Mouse (Mus musculus) kidney, embryonic 15.5 days (tissue): ENCODE measurements around the gene Ctnnbl1. TPM values are rescaled to one million over a fixed set of nuclear protein-coding genes. Genes with fewer than 3 reads are reported as not detected.

ENCODE experiments used
- ATAC-seq: fragments of 200-750 bp; cut with Nextera tagmentation; replicated peaks from 2 replicates; pipeline ENCODE4 v1.8.0; 2017; ENCODE audit warnings: moderate TSS enrichment; ENCODE audit not compliant: low FRiP score
- H3K27ac ChIP-seq: fragments of 300-500 bp; sonication (generic); 2 replicates; pipeline ENCODE4 v1.5.1; 2015; ENCODE audit warnings: mild to moderate bottlenecking, inconsistent platforms
- H3K27me3 ChIP-seq: fragments of 300-500 bp; sonication (generic); 2 replicates; pipeline ENCODE4 v1.6.1; 2015; ENCODE audit warnings: inconsistent platforms
- H3K36me3 ChIP-seq: fragments of 300-500 bp; sonication (generic); 2 replicates; pipeline ENCODE4 v1.6.1; 2015; ENCODE audit warnings: inconsistent platforms
- H3K4me1 ChIP-seq: fragments of 300-500 bp; sonication (generic); 2 replicates; pipeline ENCODE4 v1.6.1; 2015; ENCODE audit warnings: inconsistent platforms
- H3K4me2 ChIP-seq: fragments of 300-500 bp; sonication (generic); 2 replicates; pipeline ENCODE4 v1.6.1; 2015; ENCODE audit warnings: moderate library complexity, mild to moderate bottlenecking, inconsistent platforms
- H3K4me3 ChIP-seq: fragments of 300-500 bp; sonication (generic); replicated peaks from 2 replicates; pipeline ENCODE4 v1.5.1; 2015; ENCODE audit warnings: mild to moderate bottlenecking, inconsistent platforms
- H3K9ac ChIP-seq: fragments of 300-500 bp; sonication (generic); 2 replicates; pipeline ENCODE4 v1.6.1; 2015; ENCODE audit warnings: mild to moderate bottlenecking, inconsistent platforms
- H3K9me3 ChIP-seq: fragments of 300-500 bp; sonication (generic); replicated peaks from 2 replicates; pipeline ENCODE4 v1.6.1; 2016; ENCODE audit warnings: inconsistent platforms
- WGBS: fragments of 180-500 bp; shearing (Covaris S2); methylation state at CpG from one replicate; pipeline ENCODE4 v1.1.7; 2015; ENCODE audit warnings: mixed read lengths; 5-methylcytosine and 5-hydroxymethylcytosine counted together
- polyA plus RNA-seq: library from polyadenylated mRNA; unstranded; fragments of >200 nt; fragmentation: Nextera tagmentation; extraction: Ambion mirVana; gene quantifications from 2 replicates; pipeline ENCODE4 v1.2.1, GENCODE M21; 2015

Gene Ctnnbl1
- polyA plus RNA-seq, 1 experiment from 2014 or later, result 75.3 TPM

DNA sequence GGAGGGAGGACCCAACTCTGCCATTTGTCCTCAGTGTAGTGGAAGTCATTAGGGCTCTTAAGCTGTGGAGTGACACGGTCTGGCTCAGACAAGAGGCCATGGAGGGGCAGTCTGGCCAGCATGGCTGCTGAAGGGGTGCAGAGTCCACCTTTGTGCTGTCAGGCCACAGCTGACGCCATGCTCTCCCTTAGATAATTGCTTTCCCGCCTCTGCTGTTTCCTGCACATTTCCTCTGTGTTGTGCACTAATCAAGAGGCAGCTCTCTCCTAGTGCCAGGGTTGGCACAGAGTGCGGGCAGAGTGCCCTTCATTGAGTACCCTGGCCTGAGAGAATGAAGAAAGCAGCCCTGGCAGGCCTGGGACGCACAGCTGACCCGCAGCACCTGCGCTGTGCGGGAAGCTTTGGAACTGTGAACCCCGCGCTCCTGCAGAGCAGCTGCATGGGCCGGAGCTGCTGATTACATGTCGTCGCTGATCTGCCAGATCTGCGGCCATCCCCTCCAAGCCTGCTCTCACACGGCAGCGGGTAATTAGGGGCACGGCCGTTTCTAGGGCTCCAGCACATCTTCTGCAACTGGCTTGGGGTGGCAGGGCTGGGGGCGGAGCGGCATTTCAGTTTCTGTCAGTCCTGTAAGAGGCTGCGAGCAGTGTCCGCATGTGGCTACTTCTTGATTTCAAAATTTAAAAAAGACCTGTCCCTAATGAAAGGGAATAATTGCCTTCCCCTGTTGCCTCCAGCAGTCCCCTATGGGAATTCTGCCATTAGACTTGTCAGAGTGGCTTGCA is 14.6 kb downstream of the Ctnnbl1 start:
- ATAC-seq, result peak; percentile 36; the same call in 1 of the 2 replicates
- H3K4me3 ChIP-seq, result no peak overlapping the region
- no peaks in the 10 kb centered on the region for H3K9me3 ChIP-seq
- H3K4me1 ChIP-seq, result peaks cover 34% of the 10 kb centered on the region
- no peak overlapping the region for H3K9ac ChIP-seq
- H3K27me3 ChIP-seq, result no peaks in the 10 kb centered on the region
- 50% methylated on average over 22 of the region's 22 CpGs for WGBS
- H3K36me3 ChIP-seq, result no peaks in the 10 kb centered on the region
- H3K4me2 ChIP-seq, result no peak overlapping the region
- H3K27ac ChIP-seq, result no peak overlapping the region

DNA sequence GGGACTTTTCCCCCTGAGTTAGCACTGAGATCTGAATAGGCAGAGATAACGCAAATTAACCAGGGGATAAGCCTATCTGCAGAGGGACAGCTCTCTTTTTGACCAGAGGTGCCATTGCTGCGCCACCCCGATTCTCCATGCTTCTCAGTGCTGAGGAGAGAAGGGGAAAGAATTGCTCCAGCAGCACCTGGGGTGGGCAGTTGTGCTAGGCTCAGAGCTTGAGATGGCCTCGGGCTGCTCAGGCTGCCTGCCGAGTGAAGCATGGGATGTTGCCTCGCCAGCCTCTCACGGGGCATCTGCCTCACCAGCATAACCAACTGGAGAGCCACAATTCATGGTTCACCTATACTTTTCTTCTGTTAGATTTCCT is 15.2 kb downstream of the Ctnnbl1 start:
- Histone ChIP-seq H3K36me3 (no peaks in the 10 kb centered on the region), H3K27ac (no peak overlapping the region), H3K27me3 (no peaks in the 10 kb centered on the region), H3K9me3 (no peaks in the 10 kb centered on the region), H3K4me3 (no peak overlapping the region), H3K4me2 (no peak overlapping the region), H3K4me1 (peaks cover 37% of the 10 kb centered on the region), H3K9ac (no peak overlapping the region)
- 70% methylated on average over 7 of the region's 7 CpGs for WGBS
- ATAC-seq, result no peak

DNA sequence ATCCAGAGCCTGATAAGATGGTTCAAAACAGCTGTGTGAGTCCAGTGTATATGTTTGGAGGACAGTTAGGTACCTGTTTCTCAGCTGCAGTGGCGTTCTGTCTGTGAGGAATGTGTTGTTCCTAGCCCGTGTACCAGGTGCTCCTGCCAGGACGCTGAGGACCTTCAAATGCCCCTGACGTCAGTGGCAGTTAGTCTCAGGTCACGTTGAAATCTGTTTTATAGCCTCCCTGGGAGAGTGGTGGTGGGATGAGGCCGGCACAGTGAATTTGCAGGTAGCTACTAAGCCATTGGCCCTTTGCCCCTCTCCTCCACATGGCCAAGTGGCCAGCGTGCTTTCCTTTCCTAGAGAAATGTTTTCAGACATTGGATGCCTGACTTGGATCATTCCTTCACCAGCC is 18.6 kb downstream of the Ctnnbl1 start:
- H3K4me3 ChIP-seq, result no peak overlapping the region
- no peaks in the 10 kb centered on the region for H3K9me3 ChIP-seq
- H3K9ac ChIP-seq, result no peak overlapping the region
- 58% methylated on average over 7 of the region's 7 CpGs for WGBS
- H3K4me1 ChIP-seq, result peaks cover 35% of the 10 kb centered on the region
- H3K27me3 ChIP-seq, result no peaks in the 10 kb centered on the region
- no peak for ATAC-seq
- H3K27ac ChIP-seq, result no peak overlapping the region
- H3K4me2 ChIP-seq, result no peak overlapping the region
- no peaks in the 10 kb centered on the region for H3K36me3 ChIP-seq

DNA sequence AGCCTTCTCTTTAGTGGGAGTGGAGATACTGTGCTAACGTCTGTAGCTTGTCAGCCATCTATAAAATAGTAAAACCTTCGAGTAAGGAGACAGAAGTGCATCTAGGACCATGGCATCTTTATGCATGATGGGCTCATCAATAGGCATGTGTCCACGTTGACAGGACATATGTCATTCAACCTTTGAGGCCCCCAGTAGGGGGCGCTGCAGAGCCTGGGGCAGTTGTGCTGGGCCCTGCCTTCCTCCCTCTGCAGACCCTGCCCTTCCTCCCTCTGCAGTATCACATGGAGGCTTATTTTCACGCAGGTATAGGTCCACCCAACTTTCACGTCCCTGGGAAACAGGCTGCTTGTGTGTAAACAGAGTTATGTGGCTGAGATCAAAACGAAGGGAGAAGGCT is 19.0 kb downstream of the Ctnnbl1 start:
- H3K9ac ChIP-seq, result no peak overlapping the region
- H3K4me1 ChIP-seq, result peaks cover 33% of the 10 kb centered on the region
- H3K9me3 ChIP-seq, result no peaks in the 10 kb centered on the region
- H3K4me3 ChIP-seq, result no peak overlapping the region
- H3K27ac ChIP-seq, result peak overlapping the region; percentile 48; the same call in 1 of the 2 replicates
- ATAC-seq, result no peak
- WGBS, result 77% methylated on average over 7 of the region's 7 CpGs
- H3K4me2 ChIP-seq, result no peak overlapping the region
- no peaks in the 10 kb centered on the region for H3K36me3 ChIP-seq
- no peaks in the 10 kb centered on the region for H3K27me3 ChIP-seq

DNA sequence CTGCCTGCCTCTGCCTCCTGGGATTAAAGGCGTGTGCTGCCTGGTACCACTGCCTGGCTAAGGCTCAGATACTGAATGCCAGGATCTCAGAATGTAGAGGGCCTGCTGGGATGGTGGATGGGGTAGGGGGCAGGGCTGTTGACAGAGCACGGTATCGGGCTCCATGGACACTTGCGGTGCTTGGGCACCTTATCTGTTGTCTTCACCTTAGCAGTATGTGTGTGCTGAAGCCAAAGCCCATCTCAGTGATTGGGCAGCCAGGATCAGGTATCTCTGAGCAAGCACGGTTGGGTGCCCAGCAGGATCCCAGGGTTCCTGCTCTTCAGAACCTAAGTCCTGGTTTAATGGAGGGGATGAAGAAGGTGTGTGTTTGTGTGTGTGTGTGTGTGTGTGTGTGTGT is 21.2 kb downstream of the Ctnnbl1 start:
- H3K27me3 ChIP-seq, result no peaks in the 10 kb centered on the region
- H3K9me3 ChIP-seq, result no peaks in the 10 kb centered on the region
- H3K4me1 ChIP-seq, result peaks cover 20% of the 10 kb centered on the region
- ATAC-seq, result no peak
- H3K4me3 ChIP-seq, result no peak overlapping the region
- no peaks in the 10 kb centered on the region for H3K36me3 ChIP-seq
- no peak overlapping the region for H3K9ac ChIP-seq
- H3K27ac ChIP-seq, result no peak overlapping the region
- no peak overlapping the region for H3K4me2 ChIP-seq
- WGBS, result 85% methylated on average over 5 of the region's 5 CpGs

DNA sequence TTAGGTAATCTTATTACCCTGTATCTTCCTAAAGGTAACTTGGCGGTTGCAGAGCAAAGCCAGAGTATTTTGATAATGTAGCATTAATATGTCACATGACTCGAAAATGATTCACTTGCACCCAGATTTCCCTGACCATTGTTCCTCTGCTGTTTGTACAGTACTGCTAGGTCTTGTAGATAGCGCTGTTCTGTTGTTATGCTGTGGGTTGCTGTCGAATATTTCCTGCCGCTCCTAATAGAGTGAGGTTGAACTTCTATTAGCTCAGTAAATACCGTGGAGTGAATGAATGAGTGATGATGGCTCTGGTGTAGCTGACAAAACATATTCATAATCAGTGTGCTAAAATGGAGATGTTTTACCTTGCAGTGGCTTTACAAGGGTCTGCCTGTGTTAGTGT is 22.5 kb downstream of the Ctnnbl1 start:
- no peak overlapping the region for H3K4me3 ChIP-seq
- H3K36me3 ChIP-seq, result no peaks in the 10 kb centered on the region
- no peaks in the 10 kb centered on the region for H3K9me3 ChIP-seq
- no peak overlapping the region for H3K27ac ChIP-seq
- peaks cover 20% of the 10 kb centered on the region for H3K4me1 ChIP-seq
- H3K27me3 ChIP-seq, result no peaks in the 10 kb centered on the region
- H3K4me2 ChIP-seq, result no peak overlapping the region
- WGBS, result 78% methylated on average over 6 of the region's 6 CpGs
- H3K9ac ChIP-seq, result no peak overlapping the region
- no peak for ATAC-seq

DNA sequence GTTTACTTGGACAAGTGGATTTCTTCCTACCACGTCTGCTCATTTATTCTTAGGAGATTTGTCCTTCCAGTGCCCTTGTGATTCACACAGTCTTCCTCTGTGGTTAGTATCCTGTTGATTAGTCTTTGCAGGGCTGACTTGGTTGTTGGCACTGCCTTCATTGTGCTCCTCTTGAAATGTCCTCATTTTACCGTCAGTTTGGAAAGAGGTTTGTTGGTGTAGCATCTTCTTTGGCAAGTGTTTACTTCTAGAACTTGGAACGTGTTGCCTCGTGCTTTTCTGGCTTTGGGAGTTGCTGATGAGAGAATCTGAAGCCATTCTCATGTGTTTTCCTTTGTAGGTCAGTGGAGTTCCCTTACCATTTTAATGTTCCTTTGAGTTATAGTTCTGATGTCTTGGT is 25.7 kb downstream of the Ctnnbl1 start:
- ATAC-seq, result no peak
- WGBS, result 83% methylated on average over 4 of the region's 4 CpGs
- Histone ChIP-seq H3K4me2 (no peak overlapping the region), H3K4me1 (0 out of 2 replicates have a peak, but pooled peaks cover 3% of the 10 kb centered on the region), H3K9me3 (no peaks in the 10 kb centered on the region), H3K27ac (no peak overlapping the region), H3K27me3 (no peaks in the 10 kb centered on the region), H3K4me3 (no peak overlapping the region), H3K9ac (no peak overlapping the region), H3K36me3 (no peaks in the 10 kb centered on the region)

DNA sequence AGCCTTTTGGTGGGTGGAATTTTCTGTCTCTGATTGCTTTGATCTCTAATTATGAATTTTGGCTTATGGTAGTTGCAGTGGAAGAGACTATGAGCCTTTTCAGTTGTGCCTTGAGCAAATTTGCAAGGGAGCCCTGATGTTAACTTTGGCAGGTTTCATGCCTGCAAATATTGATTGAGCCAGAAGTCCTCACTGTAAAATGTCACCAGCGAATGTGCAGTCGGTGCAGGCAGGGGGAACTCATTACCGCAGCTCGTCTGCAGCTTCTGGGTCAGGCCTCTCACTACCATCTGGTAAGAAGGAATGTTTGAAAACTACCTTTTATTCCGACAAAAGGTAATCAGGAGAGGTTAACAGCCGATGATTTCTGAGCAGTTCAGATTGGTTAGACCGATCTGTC is 29.4 kb downstream of the Ctnnbl1 start:
- Histone ChIP-seq H3K36me3 (no peaks in the 10 kb centered on the region), H3K27me3 (no peaks in the 10 kb centered on the region), H3K27ac (no peak overlapping the region), H3K4me1 (peaks cover 11% of the 10 kb centered on the region), H3K4me2 (no peak overlapping the region), H3K9ac (no peak overlapping the region), H3K9me3 (no peaks in the 10 kb centered on the region), H3K4me3 (no peak overlapping the region)
- no peak for ATAC-seq
- 78% methylated on average over 7 of the region's 7 CpGs for WGBS

DNA sequence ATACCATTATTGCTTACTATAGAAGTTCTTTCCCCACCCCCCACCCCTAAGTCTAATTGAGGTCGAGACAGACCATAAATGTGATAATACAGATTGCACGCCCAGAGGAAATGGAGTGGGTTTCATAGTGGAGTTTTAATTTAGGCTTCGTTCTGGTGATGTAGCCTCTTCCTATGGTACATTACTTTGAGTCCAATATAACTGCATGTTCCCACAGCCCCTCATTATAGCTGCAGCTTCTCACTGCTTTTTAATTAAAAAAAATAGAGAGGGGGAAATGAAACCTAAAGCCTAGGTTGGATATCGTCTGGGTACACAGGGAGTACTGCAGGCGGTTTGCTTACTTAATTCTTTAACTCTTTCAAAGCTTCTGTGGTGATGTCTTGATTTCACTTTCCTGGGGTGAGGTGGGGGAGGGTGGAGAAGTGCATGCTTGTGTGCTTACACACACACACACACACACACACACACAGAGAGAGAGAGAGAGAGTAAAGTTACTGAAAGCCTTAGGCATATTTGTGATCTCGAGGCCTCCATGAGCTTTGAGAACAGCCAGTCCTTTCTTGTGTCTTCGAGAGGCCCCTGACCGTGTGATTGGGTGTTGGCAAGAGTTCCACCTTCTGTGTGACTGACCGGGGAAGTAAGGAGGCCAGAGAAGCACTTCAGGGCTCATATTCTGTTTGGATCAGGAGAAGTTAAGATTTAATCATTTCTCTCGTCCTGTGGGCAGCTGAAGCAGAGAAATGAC is 31.7 kb downstream of the Ctnnbl1 start:
- no peak overlapping the region for H3K4me3 ChIP-seq
- peak overlapping the region; percentile 13; the same call in 1 of the 2 replicates for H3K27ac ChIP-seq
- 27% methylated on average over 10 of the region's 10 CpGs for WGBS
- no peak overlapping the region for H3K4me2 ChIP-seq
- no peaks in the 10 kb centered on the region for H3K27me3 ChIP-seq
- no peaks in the 10 kb centered on the region for H3K9me3 ChIP-seq
- peaks cover 11% of the 10 kb centered on the region for H3K4me1 ChIP-seq
- no peaks in the 10 kb centered on the region for H3K36me3 ChIP-seq
- ATAC-seq, result no peak
- H3K9ac ChIP-seq, result peak overlapping the region; percentile 26; the same call in 1 of the 2 replicates

DNA sequence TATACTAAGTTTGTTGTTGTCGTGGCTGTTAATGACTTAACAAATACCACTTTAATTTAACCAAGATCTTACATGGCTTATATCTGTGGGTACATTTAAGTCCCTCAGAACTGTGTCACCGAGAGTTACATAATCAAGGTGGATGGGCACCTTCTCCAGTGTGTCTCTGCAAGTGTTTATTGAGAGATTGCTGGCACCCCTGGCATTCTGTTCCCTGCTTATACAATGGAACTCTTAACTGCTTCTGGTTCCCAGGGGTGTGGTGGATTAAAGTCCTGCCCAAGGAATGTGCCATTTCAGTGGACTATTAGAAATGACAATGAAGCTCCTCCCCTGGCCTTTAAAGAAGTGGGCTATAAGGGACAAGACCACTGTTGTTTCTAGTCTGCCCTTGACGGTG is 33.6 kb downstream of the Ctnnbl1 start:
- 62% methylated on average over 3 of the region's 3 CpGs for WGBS
- Histone ChIP-seq H3K4me1 (peaks cover 11% of the 10 kb centered on the region), H3K9me3 (no peaks in the 10 kb centered on the region), H3K27me3 (no peaks in the 10 kb centered on the region), H3K4me2 (no peak overlapping the region), H3K9ac (no peak overlapping the region), H3K4me3 (no peak overlapping the region), H3K27ac (no peak overlapping the region), H3K36me3 (peaks cover 17% of the 10 kb centered on the region)
- no peak for ATAC-seq

DNA sequence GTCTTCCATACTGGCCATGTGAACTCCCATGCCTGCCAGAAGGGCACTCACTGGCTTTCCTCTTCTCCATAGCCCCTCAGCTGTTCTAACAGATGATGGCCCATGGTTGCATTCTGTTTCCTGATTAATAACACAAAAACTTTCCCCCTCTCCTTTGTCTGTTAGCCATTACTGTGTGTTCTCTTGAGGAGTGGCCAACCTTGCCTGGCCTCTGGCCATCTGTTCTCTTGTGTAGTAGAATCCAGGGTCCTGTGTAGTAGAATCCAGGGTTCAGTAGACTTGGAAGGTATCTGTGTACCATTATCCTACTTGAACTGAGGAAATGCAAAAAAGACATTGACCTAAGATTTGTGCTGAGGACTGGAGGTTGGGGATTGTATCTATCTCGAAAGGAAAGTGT is 36.5 kb downstream of the Ctnnbl1 start:
- WGBS, result 98% methylated on average over 1 of the region's 1 CpGs
- Histone ChIP-seq H3K4me2 (no peak overlapping the region), H3K27ac (no peak overlapping the region), H3K36me3 (peaks cover 35% of the 10 kb centered on the region), H3K27me3 (no peaks in the 10 kb centered on the region), H3K4me3 (no peak overlapping the region), H3K9me3 (no peaks in the 10 kb centered on the region), H3K9ac (no peak overlapping the region), H3K4me1 (peaks cover 8% of the 10 kb centered on the region)
- ATAC-seq, result no peak

DNA sequence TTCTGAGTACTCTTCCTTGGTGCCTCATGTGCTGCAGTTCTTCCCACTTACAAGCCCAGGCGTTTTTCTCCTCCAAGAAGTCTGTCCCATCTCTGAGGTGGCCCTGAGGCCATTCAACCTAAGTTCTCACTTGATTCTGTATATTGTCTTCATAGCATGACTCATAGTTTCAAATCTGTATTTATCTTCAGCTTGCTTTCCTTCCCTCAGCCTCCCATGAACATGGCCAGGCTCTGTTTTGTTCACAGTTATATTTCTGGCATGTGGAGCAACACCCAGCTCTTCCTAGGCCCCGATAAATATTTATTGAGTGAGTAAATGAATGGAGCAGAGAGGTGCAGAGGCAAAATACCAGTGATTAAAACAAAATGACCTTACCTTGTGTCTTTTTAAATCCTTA is 38.8 kb downstream of the Ctnnbl1 start:
- ATAC-seq, result no peak
- 85% methylated on average over 2 of the region's 2 CpGs for WGBS
- Histone ChIP-seq H3K4me2 (no peak overlapping the region), H3K4me1 (no peaks in the 10 kb centered on the region), H3K27ac (no peak overlapping the region), H3K9me3 (no peaks in the 10 kb centered on the region), H3K36me3 (peaks cover 48% of the 10 kb centered on the region), H3K27me3 (no peaks in the 10 kb centered on the region), H3K9ac (no peak overlapping the region), H3K4me3 (no peak overlapping the region)
